Mouse (Mus musculus) myocyte (in vitro differentiated cells): ENCODE measurements around the gene Gm20867. TPM values are rescaled to one million over a fixed set of nuclear protein-coding genes. Genes with fewer than 3 reads are reported as not detected.
"Not testable (repeated sequence)": the region's sequence is repeated elsewhere in the genome, so short reads cannot be mapped to it uniquely, and the experiment has no call there.

Experiments
- H3K27me3 ChIP-seq: one replicate; pipeline ENCODE4 v1.6.1; 2011; ENCODE audit not compliant: control insufficient read depth, insufficient read depth, insufficient read length
- H3K36me3 ChIP-seq: one replicate; pipeline ENCODE4 v1.6.1; 2011; ENCODE audit not compliant: control insufficient read depth, insufficient read depth
- H3K4me2 ChIP-seq: one replicate; pipeline ENCODE4 v1.6.1; 2011; ENCODE audit warnings: low read depth, control low read depth
- H3K4me3 ChIP-seq: one replicate; pipeline ENCODE4 v1.5.1; 2011; ENCODE audit warnings: mild to moderate bottlenecking, control low read depth, moderate library complexity
- H3K79me2 ChIP-seq: one replicate; pipeline ENCODE4 v1.6.1; 2011; ENCODE audit not compliant: control insufficient read depth, insufficient read depth
- H3ac ChIP-seq: one replicate; pipeline ENCODE4 v1.6.1; 2011; ENCODE audit not compliant: control insufficient read depth, insufficient read length
- polyA plus RNA-seq: library from polyadenylated mRNA; unstranded; fragments of >200 nt; fragmentation: generic; extraction: Trizol; gene quantifications from one replicate; pipeline ENCODE4 v1.2.1, GENCODE M21; 2012; ENCODE audit warnings: missing spikeins

Gm20867 gene
- not detected for polyA plus RNA-seq

- H3K79me2 ChIP-seq, H3K27me3 ChIP-seq, H3K4me2 ChIP-seq, H3K4me3 ChIP-seq, H3K36me3 ChIP-seq, H3ac ChIP-seq: not testable (repeated sequence)
Measured at GRCm38 (mm10) chrY:77963104-77963503, at the start of gene Gm20867. Gene Gm20867 (minus strand): TSS chrY:77963204.

Other genes starting within 250 kb of the Gm20867 start
- not detected for gene Gm29564, start 249.8 kb upstream of the Gm20867 start, polyA plus RNA-seq